Mouse (Mus musculus): ENCODE data around the gene Mtss1l. TPM values are rescaled to one million over a fixed set of nuclear protein-coding genes. Genes with fewer than 3 reads are reported as not detected.

Mtss1l gene
- polyA plus RNA-seq, 2 experiments, result 0.52 to 2.6 TPM

DNA sequence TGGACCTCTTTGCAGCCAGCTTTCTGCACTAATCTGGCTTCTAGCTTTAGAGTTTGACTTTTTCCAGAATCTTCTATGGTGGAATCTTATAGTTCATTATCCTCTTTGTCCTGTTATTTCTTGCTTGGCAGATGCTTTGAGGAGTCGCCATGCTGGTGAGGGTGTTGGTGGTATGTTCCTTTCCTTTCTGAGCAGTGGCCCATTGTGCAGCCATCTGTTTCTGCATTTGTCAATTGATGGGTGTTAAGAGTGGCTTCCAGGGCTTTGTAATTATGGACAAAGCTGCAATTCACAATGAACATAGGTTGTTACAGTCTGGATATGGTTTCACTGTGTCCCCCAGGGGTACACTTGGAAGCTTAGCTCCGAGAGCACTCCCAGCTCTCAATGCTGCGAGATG, 43.4 kb downstream of the Mtss1l start:
- Histone ChIP-seq H3K4me2 (ENCODE audit: low read depth) (no peak overlapping the region), H3K36me3 (replicated peaks; ENCODE audit: control insufficient read depth, insufficient read depth, low read depth) (no peaks in the 10 kb centered on the region), H3K27me3 (ENCODE audit: control insufficient read depth, insufficient read depth, low read length) (no peaks in the 10 kb centered on the region), H3K4me1 (replicated peaks; ENCODE audit: control insufficient read depth in 2 of 2, insufficient read depth in 2 of 2, low read length in 1 of 2) (no peaks in the 10 kb centered on the region), H3K9ac (replicated peaks) (no peak overlapping the region), H3K9me3 (ENCODE audit: control insufficient read depth, low read length) (no peaks in the 10 kb centered on the region), H3K27ac (no peak overlapping the region), H3K4me3 (ENCODE audit: insufficient read depth in 1 of 2, low read depth in 2 of 2, low read length in 2 of 2) (no peak overlapping the region)
- ATAC-seq (ENCODE audit: insufficient read depth) (no peak), DNase-seq (ENCODE audit: low read depth in 3 of 3, low spot score in 3 of 3) (no peak)
- WGBS (ENCODE audit: insufficient replicate concordance), result 55% methylated on average over 3 of the region's 3 CpGs
- no peak for TF ChIP-seq CTCF (IDR thresholded peaks at IDR 0.05; ENCODE audit: low read depth)
- no peak for TF ChIP-seq EP300 (IDR thresholded peaks at IDR 0.05; ENCODE audit: low read depth)

DNA sequence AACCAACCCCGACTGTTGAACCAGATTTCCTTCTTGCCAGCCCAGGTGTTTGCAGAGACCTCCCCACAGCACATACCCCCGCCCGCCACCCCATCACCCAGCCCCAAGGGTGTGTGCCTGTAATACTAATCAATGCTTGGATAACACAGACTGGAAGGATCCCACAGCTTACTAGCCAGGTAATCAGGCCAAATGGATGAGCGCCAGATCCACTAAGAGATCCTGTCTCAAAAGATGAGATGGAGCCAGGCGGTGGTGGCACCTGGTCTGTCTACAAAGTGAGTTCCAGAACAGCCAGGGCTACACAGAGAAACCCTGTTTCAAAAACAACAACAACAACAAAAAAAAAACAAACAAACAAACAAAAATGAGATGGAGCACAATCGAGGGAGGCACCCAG, 46.0 kb downstream of the Mtss1l start:
- Histone ChIP-seq H3K9me3 (ENCODE audit: control insufficient read depth, low read length) (no peaks in the 10 kb centered on the region), H3K4me2 (ENCODE audit: low read depth) (no peak overlapping the region), H3K27ac (no peak overlapping the region), H3K9ac (replicated peaks) (no peak overlapping the region), H3K4me1 (replicated peaks; ENCODE audit: control insufficient read depth in 2 of 2, insufficient read depth in 2 of 2, low read length in 1 of 2) (no peaks in the 10 kb centered on the region), H3K36me3 (replicated peaks; ENCODE audit: control insufficient read depth, insufficient read depth, low read depth) (no peaks in the 10 kb centered on the region), H3K4me3 (ENCODE audit: insufficient read depth in 1 of 2, low read depth in 2 of 2, low read length in 2 of 2) (no peak overlapping the region), H3K27me3 (ENCODE audit: control insufficient read depth, insufficient read depth, low read length) (no peaks in the 10 kb centered on the region)
- ATAC-seq (ENCODE audit: insufficient read depth) (no peak), DNase-seq (ENCODE audit: low read depth in 3 of 3, low spot score in 3 of 3) (no peak)
- no peak for TF ChIP-seq EP300 (IDR thresholded peaks at IDR 0.05; ENCODE audit: low read depth)
- WGBS (ENCODE audit: insufficient replicate concordance), result 68% methylated on average over 6 of the region's 6 CpGs

DNA sequence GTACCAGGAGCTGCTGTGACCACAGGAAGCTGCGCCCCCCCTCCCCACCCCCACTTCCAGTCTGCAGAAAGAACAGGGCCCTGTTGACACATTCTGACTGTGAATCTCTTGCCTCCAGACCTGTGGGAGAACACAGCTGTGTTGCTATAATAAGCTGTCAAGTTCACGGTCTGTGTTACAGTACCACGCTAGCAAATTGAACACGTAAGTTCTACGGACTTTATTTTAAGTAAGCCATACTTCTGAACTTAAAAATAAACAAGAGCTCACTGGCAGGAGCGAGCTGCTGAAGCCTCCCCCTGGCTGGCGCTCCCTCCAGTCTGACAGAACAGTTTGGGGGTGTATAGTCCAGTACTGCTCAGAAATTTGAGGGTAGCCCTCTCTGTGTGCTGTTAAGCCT, 51.2 kb downstream of the Mtss1l start:
- Histone ChIP-seq H3K27me3 (ENCODE audit: control insufficient read depth, insufficient read depth, low read length) (no peaks in the 10 kb centered on the region), H3K36me3 (replicated peaks; ENCODE audit: control insufficient read depth, insufficient read depth, low read depth) (no peaks in the 10 kb centered on the region), H3K4me2 (ENCODE audit: low read depth) (no peak overlapping the region), H3K4me3 (ENCODE audit: insufficient read depth in 1 of 2, low read depth in 2 of 2, low read length in 2 of 2) (no peak overlapping the region), H3K27ac (no peak overlapping the region), H3K9ac (replicated peaks) (no peak overlapping the region), H3K9me3 (ENCODE audit: control insufficient read depth, low read length) (no peaks in the 10 kb centered on the region), H3K4me1 (replicated peaks; ENCODE audit: control insufficient read depth in 2 of 2, insufficient read depth in 2 of 2, low read length in 1 of 2) (no peaks in the 10 kb centered on the region)
- TF ChIP-seq EP300 (IDR thresholded peaks at IDR 0.05; ENCODE audit: low read depth) (no peak), CTCF (IDR thresholded peaks at IDR 0.05; ENCODE audit: low read depth) (no peak)
- no peak for DNase-seq (ENCODE audit: low read depth in 3 of 3, low spot score in 3 of 3)
- WGBS (ENCODE audit: insufficient replicate concordance), result 44% methylated on average over 7 of the region's 7 CpGs
- no peak for ATAC-seq (ENCODE audit: insufficient read depth)

DNA sequence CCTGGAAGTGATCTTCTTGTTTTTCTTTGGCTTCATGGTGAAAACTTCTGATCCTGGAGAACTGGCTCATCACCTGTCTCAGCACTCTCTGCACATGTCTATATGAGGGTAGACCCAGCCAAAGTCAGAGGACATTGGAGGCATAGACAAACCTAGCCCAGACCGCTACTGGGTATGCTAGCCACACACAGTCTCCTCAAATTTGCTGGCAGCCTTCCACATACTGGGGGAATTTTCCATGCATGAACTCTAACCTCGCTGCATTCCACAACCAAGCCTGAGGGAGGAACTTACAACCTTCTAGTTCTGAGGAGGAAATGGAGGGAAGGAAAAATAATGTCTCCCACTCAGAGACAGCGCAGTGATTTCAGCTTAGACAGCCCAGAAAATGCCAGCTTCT, 52.8 kb downstream of the Mtss1l start:
- Histone ChIP-seq H3K4me3 (ENCODE audit: insufficient read depth in 1 of 2, low read depth in 2 of 2, low read length in 2 of 2) (no peak overlapping the region), H3K27me3 (ENCODE audit: control insufficient read depth, insufficient read depth, low read length) (no peaks in the 10 kb centered on the region), H3K9ac (replicated peaks) (no peak overlapping the region), H3K9me3 (ENCODE audit: control insufficient read depth, low read length) (no peaks in the 10 kb centered on the region), H3K4me2 (ENCODE audit: low read depth) (no peak overlapping the region), H3K27ac (no peak overlapping the region), H3K36me3 (replicated peaks; ENCODE audit: control insufficient read depth, insufficient read depth, low read depth) (no peaks in the 10 kb centered on the region), H3K4me1 (replicated peaks; ENCODE audit: control insufficient read depth in 2 of 2, insufficient read depth in 2 of 2, low read length in 1 of 2) (no peaks in the 10 kb centered on the region)
- ATAC-seq (ENCODE audit: insufficient read depth), result no peak
- DNase-seq (ENCODE audit: low read depth in 3 of 3, low spot score in 3 of 3), result no peak
- 55% methylated on average over 3 of the region's 3 CpGs for WGBS (ENCODE audit: insufficient replicate concordance)
- no peak for TF ChIP-seq EP300 (IDR thresholded peaks at IDR 0.05; ENCODE audit: low read depth)
- no peak for TF ChIP-seq CTCF (IDR thresholded peaks at IDR 0.05; ENCODE audit: low read depth)

DNA sequence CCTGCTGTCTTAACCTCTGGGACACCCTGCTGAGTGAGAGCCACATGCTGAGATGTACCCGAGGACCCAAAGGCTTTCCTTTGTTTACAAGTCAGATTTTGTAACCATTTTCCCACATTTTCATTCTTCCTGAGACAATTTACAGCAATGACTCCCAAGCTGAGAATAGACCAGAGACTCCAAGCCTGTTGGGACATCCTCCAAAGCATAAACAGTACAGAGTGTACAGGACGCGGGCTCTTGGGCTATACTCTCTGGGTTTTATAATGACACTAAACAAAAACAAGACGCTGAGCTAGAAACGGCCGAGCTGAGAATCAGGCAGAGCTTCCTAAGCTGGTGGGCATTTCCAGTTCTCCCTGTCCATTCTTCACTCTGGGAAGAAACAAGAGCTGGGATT, 53.4 kb downstream of the Mtss1l start:
- no peaks in the 10 kb centered on the region for H3K9me3 ChIP-seq (ENCODE audit: control insufficient read depth, low read length)
- no peaks in the 10 kb centered on the region for H3K36me3 ChIP-seq (replicated peaks; ENCODE audit: control insufficient read depth, insufficient read depth, low read depth)
- ATAC-seq (ENCODE audit: insufficient read depth), result no peak
- WGBS (ENCODE audit: insufficient replicate concordance), result 70% methylated on average over 6 of the region's 6 CpGs
- no peak for DNase-seq (ENCODE audit: low read depth in 3 of 3, low spot score in 3 of 3)
- no peaks in the 10 kb centered on the region for H3K27me3 ChIP-seq (ENCODE audit: control insufficient read depth, insufficient read depth, low read length)
- TF ChIP-seq CTCF (IDR thresholded peaks at IDR 0.05; ENCODE audit: low read depth), result no peak
- no peak for TF ChIP-seq EP300 (IDR thresholded peaks at IDR 0.05; ENCODE audit: low read depth)
- H3K4me3 ChIP-seq (ENCODE audit: insufficient read depth in 1 of 2, low read depth in 2 of 2, low read length in 2 of 2), result no peak overlapping the region
- H3K9ac ChIP-seq (replicated peaks), result no peak overlapping the region
- H3K4me2 ChIP-seq (ENCODE audit: low read depth), result no peak overlapping the region
- no peaks in the 10 kb centered on the region for H3K4me1 ChIP-seq (replicated peaks; ENCODE audit: control insufficient read depth in 2 of 2, insufficient read depth in 2 of 2, low read length in 1 of 2)
- H3K27ac ChIP-seq, result no peak overlapping the region

DNA sequence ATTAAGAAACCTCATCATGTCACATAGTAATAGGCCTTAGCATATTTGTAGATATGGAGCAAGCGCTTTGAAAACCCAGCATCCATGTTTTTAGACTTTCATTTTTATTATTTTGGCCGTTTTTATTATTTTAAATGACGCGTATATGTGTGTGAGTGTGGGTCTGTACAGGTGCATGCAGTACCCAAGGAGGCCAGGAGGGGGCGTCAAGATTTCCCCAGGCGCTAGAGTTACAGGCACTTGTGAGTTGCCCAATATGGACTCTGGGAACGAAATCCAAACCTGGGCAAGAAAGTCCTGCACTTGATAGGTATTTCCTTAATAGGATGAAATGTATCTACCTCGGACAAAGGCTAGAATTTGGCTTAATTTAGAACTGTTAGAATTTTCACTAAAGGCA, 54.0 kb downstream of the Mtss1l start:
- DNase-seq (ENCODE audit: low read depth in 3 of 3, low spot score in 3 of 3), result no peak
- Histone ChIP-seq H3K4me2 (ENCODE audit: low read depth) (no peak overlapping the region), H3K27me3 (ENCODE audit: control insufficient read depth, insufficient read depth, low read length) (no peaks in the 10 kb centered on the region), H3K4me1 (replicated peaks; ENCODE audit: control insufficient read depth in 2 of 2, insufficient read depth in 2 of 2, low read length in 1 of 2) (no peaks in the 10 kb centered on the region), H3K36me3 (replicated peaks; ENCODE audit: control insufficient read depth, insufficient read depth, low read depth) (no peaks in the 10 kb centered on the region), H3K9me3 (ENCODE audit: control insufficient read depth, low read length) (no peaks in the 10 kb centered on the region), H3K9ac (replicated peaks) (no peak overlapping the region), H3K4me3 (ENCODE audit: insufficient read depth in 1 of 2, low read depth in 2 of 2, low read length in 2 of 2) (no peak overlapping the region), H3K27ac (no peak overlapping the region)
- ATAC-seq (ENCODE audit: insufficient read depth), result no peak
- no peak for TF ChIP-seq EP300 (IDR thresholded peaks at IDR 0.05; ENCODE audit: low read depth)
- peak; percentile 73 for TF ChIP-seq CTCF (IDR thresholded peaks at IDR 0.05; ENCODE audit: low read depth)
- 66% methylated on average over 8 of the region's 8 CpGs for WGBS (ENCODE audit: insufficient replicate concordance)
